9 mouse cellular contexts compared by ENCODE assay signal in the genomic region with DNA sequence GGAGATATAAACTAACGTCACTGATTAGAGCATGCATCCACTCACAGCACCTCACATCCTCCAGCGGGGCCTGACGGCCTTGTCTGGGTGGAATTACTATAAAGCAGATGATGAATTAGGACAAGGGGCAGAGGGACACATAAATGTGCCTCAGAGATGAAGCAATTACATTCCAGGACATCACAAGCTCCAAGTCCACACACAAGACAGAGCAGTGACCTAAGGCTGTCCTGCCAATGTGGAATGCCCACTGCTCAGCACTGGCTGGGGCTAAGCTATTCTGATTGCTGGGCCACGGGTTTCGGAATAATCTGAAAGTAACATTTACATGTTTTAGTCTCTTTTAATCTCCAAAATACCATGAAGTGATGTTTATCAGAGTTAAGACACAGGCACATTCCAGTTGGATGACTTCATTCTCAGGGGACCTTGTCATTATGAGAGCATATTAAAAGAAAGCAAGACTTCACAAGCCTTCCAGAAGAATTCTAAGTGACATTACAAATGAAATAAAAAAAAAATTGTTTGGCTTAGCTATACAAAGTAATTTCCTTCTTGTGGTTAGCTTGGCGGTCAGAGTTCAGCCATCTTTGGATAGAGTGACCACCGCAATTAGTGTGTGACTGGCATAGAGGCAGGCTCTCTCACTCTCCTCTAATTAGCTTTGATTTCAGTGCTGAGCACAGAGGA.
DNase-seq lines count a peak whose midpoint lies in the region; ATAC-seq lines count a peak whose summit lies in the region.
"Had no signal": no experiment of that assay in that cellular context is flagged by ENCODE, and none has a peak within 500 bp of the region (broad histone marks: within the 10 kb centered on the region; RNA-seq: fewer than 3 reads in every experiment).

No protein-coding gene starts in this region.

- H3K4me3 ChIP-seq in midbrain, embryonic 14.5 days (replicated peaks; ENCODE audit: low read depth, low read length) = no peak overlapping the region
- no peak overlapping the region for H3K4me3 ChIP-seq in midbrain, embryonic 16.5 days (ENCODE audit: low read depth, low read length)
- H3K4me3 ChIP-seq: limb, embryonic 12.5 days had no signal

- no peaks in the 10 kb centered on the region for H3K36me3 ChIP-seq in midbrain, embryonic 14.5 days (ENCODE audit: control insufficient read depth, insufficient read depth, low read length)
- H3K36me3 ChIP-seq in midbrain, embryonic 16.5 days (ENCODE audit: control insufficient read depth, insufficient read depth, low read length) = no peaks in the 10 kb centered on the region
- H3K36me3 ChIP-seq: limb, embryonic 12.5 days had no signal

- peaks cover 18% of the 10 kb centered on the region for H3K4me1 ChIP-seq in midbrain, embryonic 14.5 days (ENCODE audit: control insufficient read depth, insufficient read depth, low read length)
- peaks cover 12% of the 10 kb centered on the region for H3K4me1 ChIP-seq in midbrain, embryonic 16.5 days (ENCODE audit: control insufficient read depth, insufficient read depth, low read length)

- peak; percentile 57 for DNase-seq in adrenal gland, adult 2 months
- DNase-seq in adrenal gland, postnatal 10 days = no peak
- DNase-seq in midbrain, embryonic 14.5 days = peak; percentile 11
- peak; percentile 15 to 44 for DNase-seq in kidney, postnatal 36 days
- DNase-seq in thymus, postnatal 0 days (ENCODE audit: low spot score) = no peak
- no peak for DNase-seq in thymus, postnatal 14 days
- no peak for DNase-seq in liver

- WGBS in midbrain, embryonic 14.5 days = 69% methylated on average over 7 of the region's 7 CpGs
- 62% methylated on average over 7 of the region's 7 CpGs for WGBS in midbrain, embryonic 16.5 days

- no peaks in the 10 kb centered on the region for H3K27me3 ChIP-seq in midbrain, embryonic 14.5 days (ENCODE audit: control insufficient read depth, insufficient read depth, low read length)
- no peaks in the 10 kb centered on the region for H3K27me3 ChIP-seq in midbrain, embryonic 16.5 days (ENCODE audit: control insufficient read depth, insufficient read depth, low read depth, low read length)
- H3K27me3 ChIP-seq: limb, embryonic 12.5 days had no signal

- H3K27ac ChIP-seq in midbrain, embryonic 14.5 days (replicated peaks; ENCODE audit: low read depth, low read length) = no peak overlapping the region
- no peak overlapping the region for H3K27ac ChIP-seq in midbrain, embryonic 16.5 days (ENCODE audit: low read length)
- H3K27ac ChIP-seq: limb, embryonic 12.5 days had no signal

- H3K9me3 ChIP-seq in midbrain, embryonic 14.5 days (ENCODE audit: control insufficient read depth, low read length) = no peaks in the 10 kb centered on the region
- H3K9me3 ChIP-seq in midbrain, embryonic 16.5 days (replicated peaks; ENCODE audit: control insufficient read depth, low read length, poor library complexity, severe bottlenecking) = no peaks in the 10 kb centered on the region
- H3K9me3 ChIP-seq: limb, embryonic 12.5 days had no signal

- no peak overlapping the region for H3K9ac ChIP-seq in midbrain, embryonic 14.5 days (replicated peaks; ENCODE audit: low read length)
- H3K9ac ChIP-seq in midbrain, embryonic 16.5 days (ENCODE audit: low read depth, low read length) = no peak overlapping the region
- H3K9ac ChIP-seq: limb, embryonic 12.5 days had no signal

- H3K4me2 ChIP-seq in midbrain, embryonic 14.5 days (ENCODE audit: low read length) = no peak overlapping the region
- no peak overlapping the region for H3K4me2 ChIP-seq in midbrain, embryonic 16.5 days (ENCODE audit: low read length)
- H3K4me2 ChIP-seq: limb, embryonic 12.5 days had no signal

- no peak for ATAC-seq in midbrain, embryonic 14.5 days (ENCODE audit: low FRiP score, low TSS enrichment)
- no peak for ATAC-seq in midbrain, embryonic 16.5 days

Comparison
In these comparisons a context has a peak if more than half of its experiments do, and no peak if none do; other contexts are left out.
1. DNase-seq: peak in adrenal gland, adult 2 months (single experiment), midbrain, embryonic 14.5 days (single experiment) and kidney, postnatal 36 days (2 of 2); none in adrenal gland, postnatal 10 days (single experiment), thymus, postnatal 0 days (single experiment), thymus, postnatal 14 days (single experiment) and liver (single experiment).